Comparison of ENCODE assay signal across 12 mouse cellular contexts in genomic region chr5:146316316-146316715, GRCm38 (mm10).
DNase-seq lines count a peak whose midpoint lies in the region; ATAC-seq and TF ChIP-seq lines count a peak whose summit lies in the region.
"Had no signal": no experiment of that assay in that cellular context is flagged by ENCODE, and none has a peak within 500 bp of the region (broad histone marks: within the 10 kb centered on the region; RNA-seq: fewer than 3 reads in every experiment).

No protein-coding gene starts in this region.

- peak; percentile 69; the same call in 1 of the 2 replicates for ATAC-seq in forebrain, embryonic 11.5 days (replicated peaks; ENCODE audit: low FRiP score)
- no peak for ATAC-seq in forebrain, embryonic 13.5 days
- ATAC-seq in lung, embryonic 14.5 days (ENCODE audit: insufficient read depth) = peak; percentile 45
- 0 out of 2 replicates have a peak, but pooled peaks have one; percentile 29 for ATAC-seq in limb, embryonic 12.5 days (ENCODE audit: insufficient number of reproducible peaks, insufficient read depth, low FRiP score, low TSS enrichment, low read depth)
- no peak for ATAC-seq in neural tube, embryonic 15.5 days (ENCODE audit: low FRiP score)

- WGBS in forebrain, embryonic 11.5 days = 88% methylated on average over 5 of the region's 5 CpGs
- WGBS in forebrain, embryonic 13.5 days = 81% methylated on average over 5 of the region's 5 CpGs
- 73% methylated on average over 5 of the region's 5 CpGs for WGBS in lung, embryonic 14.5 days
- 79% methylated on average over 5 of the region's 5 CpGs for WGBS in limb, embryonic 12.5 days
- 90% methylated on average over 5 of the region's 5 CpGs for WGBS in neural tube, embryonic 15.5 days

- H3K36me3 ChIP-seq in forebrain, embryonic 11.5 days (ENCODE audit: control insufficient read depth, insufficient read depth, low read length) = no peaks in the 10 kb centered on the region
- H3K36me3 ChIP-seq in forebrain, embryonic 13.5 days (ENCODE audit: poor library complexity, severe bottlenecking) = no peaks in the 10 kb centered on the region
- H3K36me3 ChIP-seq in lung, embryonic 14.5 days (ENCODE audit: insufficient read depth) = no peaks in the 10 kb centered on the region
- H3K36me3 ChIP-seq in limb, embryonic 12.5 days = no peaks in the 10 kb centered on the region
- no peaks in the 10 kb centered on the region for H3K36me3 ChIP-seq in neural tube, embryonic 15.5 days
- H3K36me3 ChIP-seq: embryonic facial prominence, embryonic 15.5 days; midbrain, embryonic 10.5 days had no signal

- H3K9me3 ChIP-seq in forebrain, embryonic 11.5 days (ENCODE audit: control insufficient read depth, low read length) = no peaks in the 10 kb centered on the region
- H3K9me3 ChIP-seq in forebrain, embryonic 13.5 days (replicated peaks) = no peaks in the 10 kb centered on the region
- no peaks in the 10 kb centered on the region for H3K9me3 ChIP-seq in lung, embryonic 14.5 days (ENCODE audit: low read depth, low read length)
- no peaks in the 10 kb centered on the region for H3K9me3 ChIP-seq in limb, embryonic 12.5 days
- no peaks in the 10 kb centered on the region for H3K9me3 ChIP-seq in neural tube, embryonic 15.5 days (replicated peaks)
- H3K9me3 ChIP-seq: embryonic facial prominence, embryonic 15.5 days; midbrain, embryonic 10.5 days had no signal

- no peak overlapping the region for H3K27ac ChIP-seq in forebrain, embryonic 11.5 days (ENCODE audit: low read depth, low read length)
- no peak overlapping the region for H3K27ac ChIP-seq in forebrain, embryonic 13.5 days
- peak overlapping the region; percentile 89 for H3K27ac ChIP-seq in lung, embryonic 14.5 days (ENCODE audit: low read depth)
- H3K27ac ChIP-seq in limb, embryonic 12.5 days = peak overlapping the region; percentile 68
- H3K27ac ChIP-seq in neural tube, embryonic 15.5 days (replicated peaks) = peak overlapping the region; percentile 63; the same call in 1 of the 2 replicates
- H3K27ac ChIP-seq: embryonic facial prominence, embryonic 15.5 days; midbrain, embryonic 10.5 days had no signal

- no peak for DNase-seq in forebrain, embryonic 11.5 days (ENCODE audit: low spot score)
- no peak for DNase-seq in lung, embryonic 14.5 days
- no peak for DNase-seq in lung, postnatal 25 days (ENCODE audit: low spot score)
- DNase-seq in frontal cortex, postnatal 25 days (ENCODE audit: low spot score in 2 of 2) = no peak
- no peak for DNase-seq in kidney, adult 9 months
- DNase-seq: adrenal gland, adult 2 months; cerebellum, adult 9-11 months had no signal

- H3K9ac ChIP-seq in forebrain, embryonic 11.5 days (ENCODE audit: low read length) = no peak overlapping the region
- H3K9ac ChIP-seq in forebrain, embryonic 13.5 days = no peak overlapping the region
- H3K9ac ChIP-seq in lung, embryonic 14.5 days = no peak overlapping the region
- H3K9ac ChIP-seq in limb, embryonic 12.5 days (replicated peaks) = no peak overlapping the region
- no peak overlapping the region for H3K9ac ChIP-seq in neural tube, embryonic 15.5 days (replicated peaks)
- H3K9ac ChIP-seq: embryonic facial prominence, embryonic 15.5 days had no signal

- no peaks in the 10 kb centered on the region for H3K4me1 ChIP-seq in forebrain, embryonic 11.5 days (replicated peaks; ENCODE audit: control insufficient read depth, insufficient read depth, low read length)
- H3K4me1 ChIP-seq in forebrain, embryonic 13.5 days = peaks cover 10% of the 10 kb centered on the region; the same call in 1 of the 2 replicates
- H3K4me1 ChIP-seq in lung, embryonic 14.5 days (ENCODE audit: insufficient read depth) = peaks cover 26% of the 10 kb centered on the region
- peaks cover 61% of the 10 kb centered on the region for H3K4me1 ChIP-seq in limb, embryonic 12.5 days (replicated peaks)
- H3K4me1 ChIP-seq in neural tube, embryonic 15.5 days = peaks cover 19% of the 10 kb centered on the region

- H3K4me3 ChIP-seq in forebrain, embryonic 11.5 days (ENCODE audit: low read depth, low read length) = no peak overlapping the region
- H3K4me3 ChIP-seq in forebrain, embryonic 13.5 days = no peak overlapping the region
- H3K4me3 ChIP-seq in lung, embryonic 14.5 days (ENCODE audit: low read depth, low read length) = no peak overlapping the region
- H3K4me3 ChIP-seq in limb, embryonic 12.5 days (replicated peaks) = no peak overlapping the region
- no peak overlapping the region for H3K4me3 ChIP-seq in neural tube, embryonic 15.5 days (replicated peaks)
- H3K4me3 ChIP-seq: embryonic facial prominence, embryonic 15.5 days; midbrain, embryonic 10.5 days had no signal

- H3K4me2 ChIP-seq in forebrain, embryonic 11.5 days (ENCODE audit: low read depth, low read length, severe bottlenecking) = no peak overlapping the region
- no peak overlapping the region for H3K4me2 ChIP-seq in forebrain, embryonic 13.5 days
- H3K4me2 ChIP-seq in lung, embryonic 14.5 days = no peak overlapping the region; the same call in 1 of the 2 replicates
- peak overlapping the region; percentile 41 for H3K4me2 ChIP-seq in limb, embryonic 12.5 days
- 0 out of 2 replicates have a peak overlapping the region, but pooled peaks have one; percentile 32 for H3K4me2 ChIP-seq in neural tube, embryonic 15.5 days
- H3K4me2 ChIP-seq: embryonic facial prominence, embryonic 15.5 days had no signal

- no peaks in the 10 kb centered on the region for H3K27me3 ChIP-seq in forebrain, embryonic 11.5 days (ENCODE audit: control insufficient read depth, insufficient read depth, low read length)
- no peaks in the 10 kb centered on the region for H3K27me3 ChIP-seq in forebrain, embryonic 13.5 days
- H3K27me3 ChIP-seq in lung, embryonic 14.5 days (ENCODE audit: insufficient read depth, low read length) = no peaks in the 10 kb centered on the region
- H3K27me3 ChIP-seq in limb, embryonic 12.5 days = no peaks in the 10 kb centered on the region
- H3K27me3 ChIP-seq in neural tube, embryonic 15.5 days (replicated peaks) = no peaks in the 10 kb centered on the region
- H3K27me3 ChIP-seq: embryonic facial prominence, embryonic 15.5 days had no signal

- no peak for TF ChIP-seq CTCF in lung, embryonic 14.5 days (IDR thresholded peaks at IDR 0.05; ENCODE audit: low read depth)

Comparison
In these comparisons a context has a peak if more than half of its experiments do, and no peak if none do; other contexts are left out.
1. ATAC-seq: peak in forebrain, embryonic 11.5 days (single experiment), lung, embryonic 14.5 days (single experiment) and limb, embryonic 12.5 days (single experiment); none in forebrain, embryonic 13.5 days (single experiment) and neural tube, embryonic 15.5 days (single experiment).
2. H3K27ac ChIP-seq: peak in lung, embryonic 14.5 days (single experiment), limb, embryonic 12.5 days (single experiment) and neural tube, embryonic 15.5 days (single experiment); none in forebrain, embryonic 11.5 days (single experiment) and forebrain, embryonic 13.5 days (single experiment).
3. H3K4me2 ChIP-seq: peak in limb, embryonic 12.5 days (single experiment) and neural tube, embryonic 15.5 days (single experiment); none in forebrain, embryonic 11.5 days (single experiment), forebrain, embryonic 13.5 days (single experiment) and lung, embryonic 14.5 days (single experiment).